ENCODE assay signal across 8 mouse cellular contexts in the genomic region with DNA sequence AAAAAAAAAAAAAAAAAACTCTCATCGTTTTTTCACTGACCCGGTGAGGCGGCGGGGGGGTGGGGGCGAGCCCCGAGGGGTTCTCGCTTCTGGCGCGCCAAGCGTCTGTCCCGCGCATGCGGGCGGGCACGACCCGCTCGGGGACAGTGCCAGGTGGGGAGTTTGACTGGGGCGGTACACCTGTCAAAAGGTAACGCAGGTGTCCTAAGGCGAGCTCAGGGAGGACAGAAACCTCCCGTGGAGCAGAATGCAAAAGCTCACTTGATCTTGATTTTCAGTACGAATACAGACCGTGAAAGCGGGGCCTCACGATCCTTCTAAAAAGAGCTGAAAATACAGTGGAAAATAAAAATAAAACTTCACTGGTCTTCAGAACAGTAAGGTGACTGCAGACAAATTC. TPM values are rescaled to one million over a fixed set of nuclear protein-coding genes. Genes with fewer than 3 reads are reported as not detected.
A peak's percentile ranks its signal among the peaks of the same experiment; 100 is the strongest.
DNase-seq lines count a peak whose midpoint lies in the region; ATAC-seq and TF ChIP-seq lines count a peak whose summit lies in the region.

No protein-coding gene starts in this region.

- WGBS in heart, embryonic 11.5 days (ENCODE audit: insufficient replicate concordance), result 34% methylated on average over 25 of the region's 25 CpGs
- WGBS in limb, embryonic 12.5 days, result 28% methylated on average over 25 of the region's 25 CpGs
- 44% methylated on average over 25 of the region's 25 CpGs for WGBS in midbrain, embryonic 14.5 days
- 40% methylated on average over 25 of the region's 25 CpGs for WGBS in spleen, adult 2 months

- no peak for TF ChIP-seq CTCF in spleen, adult 2 months (IDR thresholded peaks at IDR 0.05; ENCODE audit: extremely low read depth, insufficient read depth, insufficient read length, insufficient replicate concordance)

- peaks cover 10% of the 10 kb centered on the region for H3K4me1 ChIP-seq in heart, embryonic 11.5 days (ENCODE audit: control insufficient read depth, insufficient read depth, low read length)
- H3K4me1 ChIP-seq in limb, embryonic 12.5 days (replicated peaks), result peaks cover 10% of the 10 kb centered on the region; the same call in 1 of the 2 replicates
- no peaks in the 10 kb centered on the region for H3K4me1 ChIP-seq in midbrain, embryonic 14.5 days (ENCODE audit: control insufficient read depth, insufficient read depth, low read length)
- no peaks in the 10 kb centered on the region for H3K4me1 ChIP-seq in spleen, adult 2 months (ENCODE audit: control insufficient read depth, insufficient read depth, insufficient read length)

- H3K4me2 ChIP-seq in heart, embryonic 11.5 days, result 0 out of 2 replicates have a peak overlapping the region, but pooled peaks have one; percentile 27
- H3K4me2 ChIP-seq in limb, embryonic 12.5 days, result no peak overlapping the region
- H3K4me2 ChIP-seq in midbrain, embryonic 14.5 days (ENCODE audit: low read length), result no peak overlapping the region

- no peaks in the 10 kb centered on the region for H3K36me3 ChIP-seq in heart, embryonic 11.5 days (ENCODE audit: control insufficient read depth, insufficient read depth, low read length)
- H3K36me3 ChIP-seq in limb, embryonic 12.5 days, result no peaks in the 10 kb centered on the region
- no peaks in the 10 kb centered on the region for H3K36me3 ChIP-seq in midbrain, embryonic 14.5 days (ENCODE audit: control insufficient read depth, insufficient read depth, low read length)
- no peaks in the 10 kb centered on the region for H3K36me3 ChIP-seq in spleen, adult 2 months (ENCODE audit: control insufficient read depth, insufficient read depth, low read length)

- H3K27ac ChIP-seq in heart, embryonic 11.5 days (ENCODE audit: low read depth, low read length), result no peak overlapping the region
- H3K27ac ChIP-seq in limb, embryonic 12.5 days, result no peak overlapping the region
- no peak overlapping the region for H3K27ac ChIP-seq in midbrain, embryonic 14.5 days (replicated peaks; ENCODE audit: low read depth, low read length)
- no peak overlapping the region for H3K27ac ChIP-seq in spleen, adult 2 months (ENCODE audit: insufficient read depth, low read length)

- no peak overlapping the region for H3K9ac ChIP-seq in heart, embryonic 11.5 days (ENCODE audit: low read depth, low read length)
- H3K9ac ChIP-seq in limb, embryonic 12.5 days (replicated peaks), result no peak overlapping the region
- no peak overlapping the region for H3K9ac ChIP-seq in midbrain, embryonic 14.5 days (replicated peaks; ENCODE audit: low read length)

- H3K9me3 ChIP-seq in heart, embryonic 11.5 days (replicated peaks; ENCODE audit: control insufficient read depth, low read length), result no peaks in the 10 kb centered on the region
- no peaks in the 10 kb centered on the region for H3K9me3 ChIP-seq in limb, embryonic 12.5 days
- H3K9me3 ChIP-seq in midbrain, embryonic 14.5 days (ENCODE audit: control insufficient read depth, low read length), result no peaks in the 10 kb centered on the region

- peak; percentile 99 for ATAC-seq in erythroblast, adult 5-6 weeks (replicated peaks; ENCODE audit: low FRiP score, poor library complexity, severe bottlenecking)
- ATAC-seq in heart, embryonic 11.5 days (replicated peaks; ENCODE audit: insufficient number of reproducible peaks, low FRiP score, low TSS enrichment), result peak; percentile 100
- peak; percentile 100 for ATAC-seq in limb, embryonic 12.5 days (ENCODE audit: insufficient number of reproducible peaks, insufficient read depth, low FRiP score, low TSS enrichment, low read depth)
- ATAC-seq in midbrain, embryonic 14.5 days (ENCODE audit: low FRiP score, low TSS enrichment), result peak; percentile 100

- peak; percentile 28 for DNase-seq in 3134 (ENCODE audit: extremely low read depth, insufficient read length, low spot score)
- peak; percentile 98 for DNase-seq in adrenal gland, postnatal 25 days
- DNase-seq in kidney, adult 9 months, result peak; percentile 87
- DNase-seq in midbrain, embryonic 14.5 days, result peak; percentile 93
- DNase-seq in spleen, adult 2 months (ENCODE audit: low read depth in 1 of 2, low spot score in 2 of 2), result peak; percentile 55 to 92

- H3K27me3 ChIP-seq in heart, embryonic 11.5 days (ENCODE audit: control insufficient read depth, insufficient read depth, low read length), result no peaks in the 10 kb centered on the region
- H3K27me3 ChIP-seq in limb, embryonic 12.5 days, result no peaks in the 10 kb centered on the region
- H3K27me3 ChIP-seq in midbrain, embryonic 14.5 days (ENCODE audit: control insufficient read depth, insufficient read depth, low read length), result no peaks in the 10 kb centered on the region
- H3K27me3 ChIP-seq in spleen, adult 2 months (ENCODE audit: control insufficient read depth, insufficient read depth, low read length), result no peaks in the 10 kb centered on the region

- H3K4me3 ChIP-seq in heart, embryonic 11.5 days (ENCODE audit: low read depth, low read length), result no peak overlapping the region
- H3K4me3 ChIP-seq in limb, embryonic 12.5 days (replicated peaks), result no peak overlapping the region
- H3K4me3 ChIP-seq in midbrain, embryonic 14.5 days (replicated peaks; ENCODE audit: low read depth, low read length), result no peak overlapping the region
- H3K4me3 ChIP-seq in spleen, adult 2 months (ENCODE audit: extremely low read depth, insufficient read depth, insufficient read length), result no peak overlapping the region

- no peak for TF ChIP-seq POLR2A in spleen, adult 2 months (IDR thresholded peaks at IDR 0.05; ENCODE audit: low read depth, low read length)

RNA-seq across cellular contexts. Expression of a gene that starts 11.2 kb away (rescaled TPM):
- 2.3 and 2.6 TPM in 2 replicates for total RNA-seq in adrenal gland, postnatal 25 days (2021)
- total RNA-seq in erythroblast, adult 5-6 weeks (2015; ENCODE audit: low replicate concordance), result 0.96 TPM in 1 of 2 replicates, not detected in the other
- 0.14 and 0.60 TPM in 2 replicates for total RNA-seq in erythroblast, adult 5-6 weeks (2017; ENCODE audit: low replicate concordance)
- polyA plus RNA-seq in heart, embryonic 11.5 days (2014; fragmentation: Nextera tagmentation; extraction: Ambion mirVana), result 4.5 and 4.8 TPM in 2 replicates
- polyA plus RNA-seq in limb, embryonic 12.5 days (2016; fragmentation: Nextera tagmentation; extraction: Ambion mirVana), result 13.7 TPM in 2 replicates
- polyA plus RNA-seq in midbrain, embryonic 14.5 days (2014; fragmentation: Nextera tagmentation; extraction: Ambion mirVana), result 6.4 and 7.7 TPM in 2 replicates
- 1.2 and 1.5 TPM in 2 replicates for polyA plus RNA-seq in spleen, adult 2 months (2012; rRNA removed)

RNA-seq across cellular contexts. Expression of a gene that starts 13.8 kb away (rescaled TPM):
- 0.06 TPM in 1 of 2 replicates, not detected in the other for total RNA-seq in adrenal gland, postnatal 25 days (2021)
- total RNA-seq in erythroblast, adult 5-6 weeks (2015; ENCODE audit: low replicate concordance), result 1.3 TPM in 1 of 2 replicates, not detected in the other
- 0.28 TPM in 1 of 2 replicates, not detected in the other for total RNA-seq in erythroblast, adult 5-6 weeks (2017; ENCODE audit: low replicate concordance)
- 0.04 and 0.34 TPM in 2 replicates for polyA plus RNA-seq in heart, embryonic 11.5 days (2014; fragmentation: Nextera tagmentation; extraction: Ambion mirVana)
- 0.74 and 0.85 TPM in 2 replicates for polyA plus RNA-seq in limb, embryonic 12.5 days (2016; fragmentation: Nextera tagmentation; extraction: Ambion mirVana)
- 1.8 and 2.0 TPM in 2 replicates for polyA plus RNA-seq in midbrain, embryonic 14.5 days (2014; fragmentation: Nextera tagmentation; extraction: Ambion mirVana)
- 0.02 and 0.07 TPM in 2 replicates for polyA plus RNA-seq in spleen, adult 2 months (2012; rRNA removed)

RNA-seq across cellular contexts. Expression of a gene that starts 19.7 kb away (rescaled TPM):
- 194 and 282 TPM in 2 replicates for total RNA-seq in adrenal gland, postnatal 25 days (2021)
- total RNA-seq in erythroblast, adult 5-6 weeks (2015; ENCODE audit: low replicate concordance), result 77.2 and 91.3 TPM in 2 replicates
- total RNA-seq in erythroblast, adult 5-6 weeks (2017; ENCODE audit: low replicate concordance), result 16.7 and 33.8 TPM in 2 replicates
- polyA plus RNA-seq in heart, embryonic 11.5 days (2014; fragmentation: Nextera tagmentation; extraction: Ambion mirVana), result 313 and 328 TPM in 2 replicates
- polyA plus RNA-seq in limb, embryonic 12.5 days (2016; fragmentation: Nextera tagmentation; extraction: Ambion mirVana), result 362 and 368 TPM in 2 replicates
- polyA plus RNA-seq in midbrain, embryonic 14.5 days (2014; fragmentation: Nextera tagmentation; extraction: Ambion mirVana), result 272 and 297 TPM in 2 replicates
- 28.3 and 31.4 TPM in 2 replicates for polyA plus RNA-seq in spleen, adult 2 months (2012; rRNA removed)

RNA-seq across cellular contexts. Expression of a gene that starts 53.7 kb away (rescaled TPM):
- 13.8 and 19.9 TPM in 2 replicates for total RNA-seq in adrenal gland, postnatal 25 days (2021)
- 6.7 TPM in 1 of 2 replicates, not detected in the other for total RNA-seq in erythroblast, adult 5-6 weeks (2015; ENCODE audit: low replicate concordance)
- 2.1 TPM in 1 of 2 replicates, not detected in the other for total RNA-seq in erythroblast, adult 5-6 weeks (2017; ENCODE audit: low replicate concordance)
- 4.9 and 7.1 TPM in 2 replicates for polyA plus RNA-seq in heart, embryonic 11.5 days (2014; fragmentation: Nextera tagmentation; extraction: Ambion mirVana)
- polyA plus RNA-seq in limb, embryonic 12.5 days (2016; fragmentation: Nextera tagmentation; extraction: Ambion mirVana), result 13.8 and 16.5 TPM in 2 replicates
- 25.3 and 38.0 TPM in 2 replicates for polyA plus RNA-seq in midbrain, embryonic 14.5 days (2014; fragmentation: Nextera tagmentation; extraction: Ambion mirVana)
- 20.0 and 22.9 TPM in 2 replicates for polyA plus RNA-seq in spleen, adult 2 months (2012; rRNA removed)

Comparison
In these comparisons a context has a peak if more than half of its experiments do, and no peak if none do; other contexts are left out.
1. DNase-seq: peak in every context shown above with its lines; median percentile 98 in adrenal gland, postnatal 25 days; 93 in midbrain, embryonic 14.5 days; 87 in kidney, adult 9 months; 74 in spleen, adult 2 months; 28 in 3134.